Mouse (Mus musculus) ES-E14 (cell line): ENCODE data around the gene Oxld1. TPM values are rescaled to one million over a fixed set of nuclear protein-coding genes. Genes with fewer than 3 reads are reported as not detected.

Source experiments
- DNase-seq: peaks from one replicate; pipeline ENCODE4 v3.0.0-alpha.2; 2013; ENCODE audit warnings: low read depth, low spot score
- H3K27ac ChIP-seq: 2 replicates; pipeline ENCODE4 v1.5.1; 2012; ENCODE audit warnings: low read depth, mild to moderate bottlenecking, low read length, moderate library complexity, mixed read lengths; ENCODE audit not compliant: poor library complexity, insufficient read depth, severe bottlenecking
- H3K36me3 ChIP-seq: 2 replicates; pipeline ENCODE4 v1.6.1; 2012; ENCODE audit warnings: mild to moderate bottlenecking, low read length, moderate library complexity, mixed read lengths; ENCODE audit not compliant: control insufficient read depth, poor library complexity, insufficient read depth, severe bottlenecking
- H3K4me1 ChIP-seq, 2 experiments: fragments of 150-350 bp in 1 of 2; sonication (generic) in 1 of 2; 2 replicates each; pipeline ENCODE4 v1.6.1; 2012; ENCODE audit warnings: low read length in 2 of 2, mild to moderate bottlenecking in 1 of 2, mixed read lengths in 1 of 2; ENCODE audit not compliant: control insufficient read depth in 2 of 2, insufficient read depth in 2 of 2, poor library complexity in 1 of 2
- H3K4me3 ChIP-seq, 2 experiments: fragments of 150-350 bp in 1 of 2; sonication (generic) in 1 of 2; 2 replicates each; pipeline ENCODE4 v1.5.1; 2012; ENCODE audit warnings: low read length in 2 of 2, low read depth in 1 of 2, mild to moderate bottlenecking in 1 of 2, mixed read lengths in 1 of 2; ENCODE audit not compliant: insufficient read depth in 1 of 2, poor library complexity in 1 of 2, severe bottlenecking in 1 of 2
- H3K9ac ChIP-seq: 2 replicates; pipeline ENCODE4 v1.6.1; 2012; ENCODE audit warnings: low read depth, mild to moderate bottlenecking, low read length, mixed read lengths; ENCODE audit not compliant: poor library complexity, insufficient read depth, severe bottlenecking
- H3K9me3 ChIP-seq: fragments of 150-350 bp; sonication (generic); 2 replicates; pipeline ENCODE4 v1.6.1; 2012; ENCODE audit warnings: low read depth, mild to moderate bottlenecking, low read length; ENCODE audit not compliant: control insufficient read depth, insufficient read depth
- CHD2 ChIP-seq: IDR thresholded peaks from 2 replicates; pipeline ENCODE4 v1.6.1; 2014; ENCODE audit warnings: mild to moderate bottlenecking, low read depth, low read length, inconsistent platforms
- HCFC1 ChIP-seq: IDR thresholded peaks from 2 replicates; pipeline ENCODE4 v1.6.1; 2012; ENCODE audit warnings: low read length, inconsistent platforms, borderline replicate concordance; ENCODE audit not compliant: insufficient read depth
- MAFK ChIP-seq: IDR thresholded peaks from 2 replicates; pipeline ENCODE4 v1.6.1; 2014; ENCODE audit warnings: mild to moderate bottlenecking, low read depth, low read length, inconsistent platforms; ENCODE audit not compliant: insufficient read depth
- ZC3H11A ChIP-seq: IDR thresholded peaks from 2 replicates; pipeline ENCODE4 v1.6.1; 2012; ENCODE audit warnings: low read depth, mild to moderate bottlenecking, inconsistent platforms, low read length, borderline replicate concordance
- ZNF384 ChIP-seq: IDR thresholded peaks from 2 replicates; pipeline ENCODE4 v1.6.1; 2012; ENCODE audit warnings: low read depth, low read length, inconsistent platforms
- in situ Hi-C, 2 experiments: fragments of 600-800 bp; cut with MboI; formaldehyde crosslinking; loops; one replicate each; pipeline ENCODE4 v1.15.1; 2025; ENCODE audit warnings: low sequenced_read_pairs in 2 of 2, inconsistent platforms in 1 of 2; ENCODE audit not compliant: unreplicated experiment in 2 of 2
- total RNA-seq: library from RNA; depleted of rRNA; stranded (reverse); fragments of 300-350 nt; gene quantifications from 2 replicates; pipeline ENCODE4 v1.2.3, GENCODE M21; 2012; rRNA removed

The Oxld1 gene
- 2.9 and 4.1 TPM in 2 replicates for total RNA-seq

DNA sequence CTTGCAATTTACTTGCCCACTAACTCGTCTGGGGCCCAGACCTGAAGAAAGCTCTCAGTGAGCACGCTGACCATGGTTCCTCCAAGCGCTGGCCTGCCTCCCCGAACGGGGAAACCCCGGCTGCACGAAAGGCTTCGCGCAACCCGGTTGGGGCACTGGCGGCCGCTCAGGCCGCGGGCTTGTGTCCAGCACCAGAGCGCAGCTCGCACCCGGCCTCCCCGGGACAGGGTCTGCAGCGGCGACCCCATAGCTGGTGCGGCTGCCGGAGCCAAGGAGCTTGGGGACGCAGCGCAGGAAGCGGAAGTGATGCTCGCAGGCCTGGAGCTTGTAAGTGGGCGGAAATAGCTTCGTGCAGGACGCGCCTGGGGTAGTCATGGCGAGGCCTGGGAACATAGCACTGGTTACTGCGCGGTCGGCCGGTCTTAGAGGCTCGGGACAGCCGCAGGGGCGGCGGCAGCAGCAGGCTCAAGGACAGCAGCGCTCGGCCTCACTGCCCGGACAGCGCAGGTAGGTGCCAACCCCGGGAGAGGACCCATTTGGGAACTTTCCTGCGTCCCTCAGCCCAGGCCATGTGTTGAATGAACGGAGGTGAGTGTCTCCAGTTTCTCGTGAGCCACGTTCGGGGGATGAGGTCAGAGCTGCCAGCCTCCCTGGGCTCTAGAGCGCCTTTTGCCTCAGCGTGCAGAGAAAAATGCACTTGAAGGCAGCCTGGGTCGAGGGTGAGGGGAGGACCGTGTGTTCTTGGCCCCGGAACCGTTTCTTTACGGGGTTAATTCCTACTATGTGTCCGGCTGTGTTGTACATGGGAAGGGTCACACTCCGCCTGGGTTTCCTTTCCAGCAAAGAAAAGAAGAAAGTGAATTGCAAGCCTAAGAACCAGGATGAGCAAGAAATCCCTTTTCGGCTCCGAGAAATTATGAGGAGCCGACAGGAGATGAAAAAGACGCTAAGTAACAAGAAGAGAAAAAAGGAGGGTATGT, at the start of gene Oxld1, which contains the start of gene Ccdc137:
Gene Oxld1 (minus strand): TSS at position 297 of the 980 bp plus-strand sequence.
Gene Ccdc137 (plus strand): TSS at position 344 of the 980 bp plus-strand sequence.
- H3K36me3 ChIP-seq = peaks cover 28% of the 10 kb centered on the region
- no peaks in the 10 kb centered on the region; a peak in 1 of 4 replicates for H3K4me1 ChIP-seq
- H3K4me3 ChIP-seq = peak within 1 kb of the TSS; percentile 84 to 96
- H3K27ac ChIP-seq = no peak within 1 kb of the TSS
- DNase-seq = peak; percentile 45
- no peaks in the 10 kb centered on the region for H3K9me3 ChIP-seq
- in situ Hi-C loops = no loop called here
- H3K9ac ChIP-seq = peak within 1 kb of the TSS; percentile 82
- TF ChIP-seq MAFK (no peak), ZNF384 (no peak), HCFC1 (peak; percentile 69; the same call in 1 of the 2 replicates), CHD2 (no peak), ZC3H11A (no peak)

DNA sequence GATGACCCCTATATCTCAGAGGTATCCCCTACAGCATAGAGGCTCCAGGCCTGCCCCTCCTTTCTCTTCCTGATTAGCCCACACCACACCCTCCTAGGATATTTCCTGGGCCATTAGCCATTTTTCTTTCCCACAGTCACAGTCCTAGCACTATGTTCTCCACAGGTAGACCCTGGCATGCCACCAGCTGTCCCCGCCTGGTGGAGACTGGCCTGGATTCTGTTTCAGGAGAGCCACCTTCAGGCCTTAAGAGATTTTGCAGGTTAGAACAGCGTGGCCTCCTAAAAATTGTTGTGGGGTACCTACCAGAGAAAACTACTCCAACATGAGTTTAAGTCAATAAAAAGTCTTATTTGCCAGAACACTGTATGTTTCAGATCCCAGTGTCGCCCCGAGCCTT, 49.0 kb upstream of the Oxld1 start:
- Histone ChIP-seq H3K4me3 (no peak overlapping the region), H3K9me3 (no peaks in the 10 kb centered on the region), H3K27ac (no peak overlapping the region), H3K9ac (no peak overlapping the region), H3K4me1 (peaks cover 0 to 2% of the 10 kb centered on the region in 2 experiments; a peak in 1 of 4 replicates), H3K36me3 (no peaks in the 10 kb centered on the region)
- in situ Hi-C loops = no loop called here
- no peak for DNase-seq
- TF ChIP-seq MAFK (no peak), CHD2 (no peak), HCFC1 (no peak), ZC3H11A (no peak), ZNF384 (no peak)

DNA sequence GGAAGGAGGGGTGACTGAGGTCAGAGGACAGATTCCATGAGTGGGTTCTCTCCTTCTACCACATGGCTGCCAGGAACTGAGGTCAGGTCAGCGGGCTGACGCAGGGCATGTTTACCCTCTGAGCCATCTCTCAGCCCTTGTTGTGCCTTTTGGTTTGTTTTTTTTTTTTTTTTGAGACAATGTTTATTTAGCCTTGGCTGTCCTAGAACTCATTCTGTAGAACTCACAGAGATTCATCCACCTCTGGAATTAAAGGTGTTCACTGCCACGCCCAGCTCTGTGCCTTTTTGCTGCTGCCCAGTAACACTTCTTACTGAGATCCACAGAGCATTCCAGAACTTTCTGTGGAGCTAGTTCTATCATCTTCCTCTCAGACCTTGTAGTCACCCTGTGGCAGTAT, 47.8 kb upstream of the Oxld1 start:
- no peak overlapping the region for H3K9ac ChIP-seq
- H3K9me3 ChIP-seq = no peaks in the 10 kb centered on the region
- no peak overlapping the region for H3K4me3 ChIP-seq
- H3K27ac ChIP-seq = no peak overlapping the region
- H3K4me1 ChIP-seq = peaks cover 0 to 2% of the 10 kb centered on the region in 2 experiments; a peak in 1 of 4 replicates
- in situ Hi-C loops = no loop called here
- no peak for DNase-seq
- TF ChIP-seq MAFK (no peak), ZNF384 (no peak), ZC3H11A (no peak), HCFC1 (no peak), CHD2 (no peak)
- no peaks in the 10 kb centered on the region for H3K36me3 ChIP-seq

DNA sequence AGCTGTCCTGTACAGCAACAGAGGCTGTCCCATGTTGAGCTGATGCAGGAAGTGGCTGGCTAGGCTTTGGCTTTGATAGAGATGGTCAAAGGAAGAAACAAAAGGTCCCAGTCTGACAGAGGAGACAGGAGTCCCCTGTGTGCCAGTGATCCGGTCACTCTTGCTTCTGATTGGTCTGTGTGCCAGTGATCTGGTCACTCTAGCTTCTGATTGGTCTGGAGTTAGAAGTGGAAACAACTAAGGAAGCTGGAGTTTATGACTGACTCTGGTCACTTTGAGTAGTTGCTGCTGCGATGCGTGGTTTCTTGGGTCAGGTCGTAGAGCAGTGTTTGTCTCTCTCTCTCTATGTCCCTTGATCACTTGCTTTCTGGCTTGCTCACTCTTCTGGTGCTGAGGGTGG, 43.8 kb upstream of the Oxld1 start:
- H3K9me3 ChIP-seq = no peaks in the 10 kb centered on the region
- no peak for DNase-seq
- TF ChIP-seq HCFC1 (no peak), ZNF384 (no peak), MAFK (no peak), CHD2 (no peak), ZC3H11A (no peak)
- in situ Hi-C loops = no loop called here
- no peak overlapping the region for H3K4me3 ChIP-seq
- H3K4me1 ChIP-seq = peaks cover 0 to 2% of the 10 kb centered on the region in 2 experiments; a peak in 1 of 4 replicates
- H3K27ac ChIP-seq = no peak overlapping the region
- H3K36me3 ChIP-seq = peaks cover 15% of the 10 kb centered on the region
- H3K9ac ChIP-seq = no peak overlapping the region
